Mouse (Mus musculus) MEL (cell line): ENCODE measurements around the gene Aldh1a2. TPM values are rescaled to one million over a fixed set of nuclear protein-coding genes. Genes with fewer than 3 reads are reported as not detected.
A peak's percentile ranks its signal among the peaks of the same experiment; 100 is the strongest.

Experiments used
- DNase-seq: peaks from one replicate; pipeline ENCODE4 v3.0.0; 2011; ENCODE audit warnings: low read depth, low spot score
- H3K27ac ChIP-seq: 2 replicates; pipeline ENCODE4 v1.5.1; 2012; ENCODE audit warnings: low read depth, mild to moderate bottlenecking, control low read depth, low read length, moderate library complexity; ENCODE audit not compliant: control insufficient read depth
- H3K27me3 ChIP-seq, 2 experiments: fragments of 150-350 bp in 1 of 2; sonication (generic) in 1 of 2; 2 replicates each; pipeline ENCODE4 v1.6.1; 2012; ENCODE audit warnings: low read length in 2 of 2, mild to moderate bottlenecking in 2 of 2, improper control_type of control experiment in 1 of 2, moderate library complexity in 1 of 2; ENCODE audit not compliant: insufficient read depth in 2 of 2, control insufficient read depth in 1 of 2
- H3K36me3 ChIP-seq, 2 experiments: 2 replicates each; pipeline ENCODE4 v1.6.1; 2012 to 2014; ENCODE audit warnings: low read length in 2 of 2, improper control_type of control experiment in 1 of 2, inconsistent platforms in 1 of 2, mild to moderate bottlenecking in 1 of 2; ENCODE audit not compliant: insufficient read depth in 2 of 2, control insufficient read depth in 1 of 2
- H3K4me1 ChIP-seq, 2 experiments: fragments of 150-350 bp in 1 of 2; sonication (generic) in 1 of 2; 2 replicates each; pipeline ENCODE4 v1.6.1; 2012; ENCODE audit warnings: low read length in 2 of 2, improper control_type of control experiment in 1 of 2, mild to moderate bottlenecking in 1 of 2; ENCODE audit not compliant: insufficient read depth in 2 of 2, control insufficient read depth in 1 of 2
- H3K4me3 ChIP-seq, 2 experiments: fragments of 150-350 bp in 1 of 2; sonication (generic) in 1 of 2; 2 replicates each; pipeline ENCODE4 v1.5.1; 2012; ENCODE audit warnings: low read depth in 2 of 2, low read length in 2 of 2, mild to moderate bottlenecking in 2 of 2, moderate library complexity in 2 of 2, control low read depth in 1 of 2, improper control_type of control experiment in 1 of 2; ENCODE audit not compliant: control insufficient read depth in 1 of 2, insufficient read depth in 1 of 2
- H3K79me2 ChIP-seq: 2 replicates; pipeline ENCODE4 v1.6.1; 2012; ENCODE audit warnings: mild to moderate bottlenecking, low read length, moderate library complexity; ENCODE audit not compliant: control insufficient read depth, poor library complexity, insufficient read depth
- H3K9ac ChIP-seq: 2 replicates; pipeline ENCODE4 v1.6.1; 2012; ENCODE audit warnings: low read depth, mild to moderate bottlenecking, control low read depth, low read length, moderate library complexity; ENCODE audit not compliant: control insufficient read depth, poor library complexity, severe bottlenecking
- H3K9me3 ChIP-seq: fragments of 150-350 bp; sonication (generic); replicated peaks from 2 replicates; pipeline ENCODE4 v1.6.1; 2012; ENCODE audit warnings: mild to moderate bottlenecking, low read length, improper control_type of control experiment, moderate library complexity; ENCODE audit not compliant: insufficient read depth
- CTCF ChIP-seq, 3 experiments: IDR thresholded peaks in 2 of 3; conservative IDR thresholded peaks in 1 of 3; 2 replicates each; pipeline ENCODE4 v1.5.1; 2011 to 2012; ENCODE audit warnings: low read length in 3 of 3, low read depth in 2 of 3, mild to moderate bottlenecking in 2 of 3, improper control_type of control experiment in 1 of 3, inconsistent platforms in 1 of 3, mixed read lengths in 1 of 3, moderate library complexity in 1 of 3; ENCODE audit not compliant: control insufficient read depth in 1 of 3, insufficient read depth in 1 of 3, poor library complexity in 1 of 3, severe bottlenecking in 1 of 3
- E2F4 ChIP-seq: IDR thresholded peaks from 2 replicates; pipeline ENCODE4 v1.6.1; 2011; ENCODE audit warnings: low read depth, low read length, improper control_type of control experiment, borderline replicate concordance
- ELF1 ChIP-seq: IDR thresholded peaks from 2 replicates; pipeline ENCODE4 v1.6.1; 2014; ENCODE audit warnings: low read depth, mild to moderate bottlenecking, inconsistent platforms, low read length, improper control_type of control experiment, moderate library complexity
- EP300 ChIP-seq, 2 experiments: IDR thresholded peaks; 2 replicates each; pipeline ENCODE4 v1.6.1; 2011; ENCODE audit warnings: improper control_type of control experiment in 2 of 2, low read length in 2 of 2, low read depth in 1 of 2, mild to moderate bottlenecking in 1 of 2
- ETS1 ChIP-seq: IDR thresholded peaks from 2 replicates; pipeline ENCODE4 v1.6.1; 2012; ENCODE audit warnings: low read depth, mild to moderate bottlenecking, inconsistent platforms, low read length, improper control_type of control experiment, moderate library complexity
- GATA1 ChIP-seq: IDR thresholded peaks from 2 replicates; pipeline ENCODE4 v1.6.1; 2011; ENCODE audit warnings: low read depth, low read length, improper control_type of control experiment
- HCFC1 ChIP-seq: IDR thresholded peaks from 2 replicates; pipeline ENCODE4 v1.6.1; 2012; ENCODE audit warnings: low read depth, mild to moderate bottlenecking, inconsistent platforms, low read length, improper control_type of control experiment, moderate library complexity
- JUND ChIP-seq: IDR thresholded peaks from 2 replicates; pipeline ENCODE4 v1.6.1; 2011; ENCODE audit warnings: low read depth, mild to moderate bottlenecking, improper control_type of control experiment, low read length
- KAT2A ChIP-seq: conservative IDR thresholded peaks from 2 replicates; pipeline ENCODE4 v1.6.1; 2012; ENCODE audit warnings: low read depth, low read length, improper control_type of control experiment, inconsistent platforms
- MYB ChIP-seq: IDR thresholded peaks from 2 replicates; pipeline ENCODE4 v1.6.1; 2011; ENCODE audit warnings: mild to moderate bottlenecking, low read depth, low read length, improper control_type of control experiment
- MYC ChIP-seq: IDR thresholded peaks from 2 replicates; pipeline ENCODE4 v1.6.1; 2011; ENCODE audit warnings: low read depth, mild to moderate bottlenecking, low read length, improper control_type of control experiment, moderate library complexity
- POLR2A ChIP-seq, 2 experiments: IDR thresholded peaks; 2 replicates each; pipeline ENCODE4 v1.6.1; 2011 to 2012; ENCODE audit warnings: low read length in 2 of 2, mild to moderate bottlenecking in 2 of 2, control low read depth in 1 of 2, improper control_type of control experiment in 1 of 2, low read depth in 1 of 2, moderate library complexity in 1 of 2; ENCODE audit not compliant: control insufficient read depth in 1 of 2, insufficient read depth in 1 of 2, poor library complexity in 1 of 2
- POLR2AphosphoS2 ChIP-seq: IDR thresholded peaks from 2 replicates; pipeline ENCODE4 v1.6.1; 2011; ENCODE audit warnings: low read length, improper control_type of control experiment
- RAD21 ChIP-seq: IDR thresholded peaks from 2 replicates; pipeline ENCODE4 v1.6.1; 2011; ENCODE audit warnings: mild to moderate bottlenecking, low read depth, low read length, improper control_type of control experiment
- RCOR1 ChIP-seq: IDR thresholded peaks from 2 replicates; pipeline ENCODE4 v1.6.1; 2012; ENCODE audit warnings: low read depth, mild to moderate bottlenecking, inconsistent platforms, low read length, improper control_type of control experiment
- SIN3A ChIP-seq: IDR thresholded peaks from 2 replicates; pipeline ENCODE4 v1.6.1; 2012; ENCODE audit warnings: low read length, improper control_type of control experiment, inconsistent platforms
- SMC3 ChIP-seq: IDR thresholded peaks from 2 replicates; pipeline ENCODE4 v1.6.1; 2011; ENCODE audit warnings: low read depth, low read length, improper control_type of control experiment
- TAL1 ChIP-seq: IDR thresholded peaks from 2 replicates; pipeline ENCODE4 v1.6.1; 2012; ENCODE audit warnings: mild to moderate bottlenecking, inconsistent platforms, low read length, moderate library complexity, mixed read lengths
- TCF12 ChIP-seq: IDR thresholded peaks from 2 replicates; pipeline ENCODE4 v1.6.1; 2014; ENCODE audit warnings: low read depth, mild to moderate bottlenecking, inconsistent platforms, low read length, improper control_type of control experiment, moderate library complexity
- UBTF ChIP-seq: IDR thresholded peaks from 2 replicates; pipeline ENCODE4 v1.6.1; 2012; ENCODE audit warnings: low read depth, mild to moderate bottlenecking, inconsistent platforms, low read length, improper control_type of control experiment, moderate library complexity, borderline replicate concordance; ENCODE audit not compliant: insufficient read depth
- USF1 ChIP-seq: IDR thresholded peaks from 2 replicates; pipeline ENCODE4 v1.6.1; 2014; ENCODE audit warnings: low read depth, mild to moderate bottlenecking, inconsistent platforms, low read length, improper control_type of control experiment, moderate library complexity
- ZKSCAN1 ChIP-seq: IDR thresholded peaks from 2 replicates; pipeline ENCODE4 v1.6.1; 2012; ENCODE audit warnings: low read depth, mild to moderate bottlenecking, inconsistent platforms, low read length, improper control_type of control experiment, moderate library complexity
- ZMIZ1 ChIP-seq: IDR thresholded peaks from 2 replicates; pipeline ENCODE4 v1.6.1; 2012; ENCODE audit warnings: low read depth, mild to moderate bottlenecking, inconsistent platforms, low read length, improper control_type of control experiment, moderate library complexity
- ZNF384 ChIP-seq: IDR thresholded peaks from 2 replicates; pipeline ENCODE4 v1.6.1; 2012; ENCODE audit warnings: low read depth, mild to moderate bottlenecking, inconsistent platforms, low read length, improper control_type of control experiment
- polyA plus RNA-seq, 2 experiments: library from polyadenylated mRNA; stranded (reverse) in 1 of 2; unstranded in 1 of 2; fragments of >175 nt in 1 of 2; fragments of >200 nt in 1 of 2; gene quantifications; 2 replicates each; pipeline versions ENCODE4 v1.2.1 to v1.2.4; 2012; ENCODE audit warnings: low replicate concordance in 2 of 2, low read depth in 1 of 2; ENCODE audit not compliant: insufficient read length in 2 of 2, insufficient read depth in 1 of 2, missing spikeins in 1 of 2
- total RNA-seq: library from RNA; depleted of rRNA; stranded (reverse); fragments of 300-350 nt; gene quantifications from 2 replicates; pipeline ENCODE4 v1.2.3, GENCODE M21; 2012

Gene Aldh1a2
- total and polyA plus RNA-seq, 3 experiments, result not detected

GRCm38 (mm10) chr9:71173533-71173932 lies 42.1 kb upstream of the Aldh1a2 start:
- peaks cover 0 to 13% of the 10 kb centered on the region in 2 experiments; a peak in 3 of 4 replicates for H3K4me1 ChIP-seq
- H3K27me3 ChIP-seq, result no peaks in the 10 kb centered on the region
- H3K4me3 ChIP-seq, result no peak overlapping the region
- peaks cover 0 to 12% of the 10 kb centered on the region in 2 experiments; a peak in 2 of 4 replicates for H3K36me3 ChIP-seq
- no peak for DNase-seq
- H3K79me2 ChIP-seq, result no peaks in the 10 kb centered on the region
- H3K9ac ChIP-seq, result no peak overlapping the region
- no peak overlapping the region for H3K27ac ChIP-seq
- H3K9me3 ChIP-seq, result no peaks in the 10 kb centered on the region
- TF ChIP-seq CTCF (IDR thresholded peaks at IDR 0.05 in 2 of 3, conservative IDR thresholded peaks at IDR 0.05 in 1 of 3; ENCODE audit: control insufficient read depth in 1 of 3, insufficient read depth in 1 of 3, low read depth in 2 of 3, low read length in 3 of 3, poor library complexity in 1 of 3, severe bottlenecking in 1 of 3) (peak in 2 of 3 experiments; percentile 18 to 19; a peak in 3 of 6 replicates), RAD21 (peak; percentile 8; the same call in 1 of the 2 replicates), UBTF (no peak), E2F4 (no peak), SMC3 (no peak), ZMIZ1 (no peak)

DNA sequence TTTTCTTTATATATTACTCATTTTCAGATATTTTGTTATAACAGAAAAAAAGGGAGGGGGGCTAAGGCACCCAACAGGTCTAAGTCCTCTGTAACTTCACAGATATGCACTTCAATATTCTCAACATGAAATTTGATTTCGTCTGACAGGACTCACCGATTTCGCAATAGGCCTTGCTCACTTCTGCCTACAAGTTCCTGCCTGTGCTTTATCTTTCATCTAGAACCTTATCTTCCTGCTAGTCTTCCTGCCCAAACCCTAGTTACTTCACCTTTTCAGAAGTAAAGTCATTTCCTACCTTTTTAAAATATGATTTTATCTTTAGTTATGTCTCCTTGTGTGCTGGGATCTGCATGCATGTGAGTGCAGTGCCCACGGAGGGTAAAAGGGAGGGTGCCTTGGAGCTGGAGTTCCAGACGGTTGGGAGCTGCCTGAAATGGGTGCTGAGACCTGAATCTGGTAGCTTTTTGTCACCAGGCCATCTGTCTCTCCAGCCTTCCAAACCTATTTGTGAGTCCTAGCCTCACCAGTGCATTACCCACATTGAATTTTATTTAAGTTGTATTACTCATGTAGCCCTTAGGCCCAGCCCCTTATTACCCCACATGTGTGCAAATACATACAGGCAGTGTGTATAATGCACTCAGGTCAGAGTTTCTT lies 41.1 kb upstream of the Aldh1a2 start:
- Histone ChIP-seq H3K4me3 (no peak overlapping the region), H3K79me2 (no peaks in the 10 kb centered on the region), H3K4me1 (peaks cover 0 to 17% of the 10 kb centered on the region in 2 experiments; a peak in 3 of 4 replicates), H3K27ac (no peak overlapping the region), H3K9ac (no peak overlapping the region), H3K9me3 (no peaks in the 10 kb centered on the region), H3K27me3 (no peaks in the 10 kb centered on the region), H3K36me3 (peaks cover 0 to 21% of the 10 kb centered on the region in 2 experiments; a peak in 2 of 4 replicates)
- peak; percentile 37 for DNase-seq
- TF ChIP-seq ZKSCAN1, result no peak
- TF ChIP-seq HCFC1, result no peak
- TF ChIP-seq E2F4, result no peak
- peak; percentile 36; the same call in 1 of the 2 replicates for TF ChIP-seq SIN3A
- TF ChIP-seq USF1, result no peak
- TF ChIP-seq RAD21, result no peak
- TF ChIP-seq TCF12, result no peak
- no peak for TF ChIP-seq POLR2A (IDR thresholded peaks at IDR 0.05; ENCODE audit: control insufficient read depth in 1 of 2, insufficient read depth in 1 of 2, low read depth in 1 of 2, low read length in 2 of 2, poor library complexity in 1 of 2)
- TF ChIP-seq TAL1, result no peak
- no peak for TF ChIP-seq KAT2A
- TF ChIP-seq POLR2AphosphoS2, result no peak
- TF ChIP-seq ZNF384, result no peak
- 0 out of 2 replicates have a peak, but pooled peaks have one; percentile 37 for TF ChIP-seq RCOR1
- TF ChIP-seq ZMIZ1, result no peak
- TF ChIP-seq EP300 (IDR thresholded peaks at IDR 0.05; ENCODE audit: low read depth in 1 of 2, low read length in 2 of 2), result peak; percentile 67 to 80
- TF ChIP-seq GATA1, result peak; percentile 92
- peak; percentile 71 for TF ChIP-seq ETS1
- 0 out of 2 replicates have a peak, but pooled peaks have one; percentile 35 for TF ChIP-seq MYC
- 0 out of 2 replicates have a peak, but pooled peaks have one; percentile 15 for TF ChIP-seq ELF1
- TF ChIP-seq MYB, result no peak
- no peak for TF ChIP-seq JUND
